ENCODE assay signal across 13 mouse cellular contexts in the genomic region with DNA sequence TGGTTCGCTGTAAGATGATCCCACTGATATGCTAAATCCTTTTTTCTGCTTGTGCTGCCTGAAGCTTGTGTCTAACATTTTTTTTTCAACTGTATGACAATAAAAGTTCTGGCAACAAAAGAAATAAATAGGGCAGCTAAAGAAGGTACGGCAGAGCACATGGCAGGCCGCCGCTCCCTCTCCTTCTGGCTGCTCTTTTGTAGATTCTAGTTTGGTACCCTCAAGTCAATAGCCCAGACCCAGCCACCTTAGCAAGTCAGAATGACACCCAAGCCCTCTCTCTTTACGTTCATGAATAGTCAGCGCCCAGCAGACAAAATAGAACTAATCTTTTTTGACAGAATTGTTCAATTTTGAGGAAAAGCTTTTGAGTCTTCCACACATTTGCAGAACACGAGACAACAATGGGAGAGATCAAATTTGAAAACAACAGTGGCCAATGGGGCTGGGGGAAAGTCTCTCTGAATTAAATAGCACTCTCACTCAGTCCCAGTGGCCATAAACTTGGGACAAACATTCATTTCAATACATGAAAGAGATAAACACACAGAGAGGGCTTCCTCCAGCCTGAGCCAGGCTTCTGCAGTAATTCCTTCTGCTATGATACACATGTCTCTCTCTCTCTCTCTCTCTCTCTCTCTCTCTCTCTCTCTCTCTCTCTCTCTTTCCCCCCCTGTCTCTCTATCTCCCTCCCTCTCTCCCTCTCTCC.
A peak's percentile ranks its signal among the peaks of the same experiment; 100 is the strongest.
DNase-seq lines count a peak whose midpoint lies in the region; ATAC-seq lines count a peak whose summit lies in the region.
"Had no signal": no experiment of that assay in that cellular context is flagged by ENCODE, and none has a peak within 500 bp of the region (broad histone marks: within the 10 kb centered on the region; RNA-seq: fewer than 3 reads in every experiment).

No protein-coding gene starts in this region.

- H3K27ac ChIP-seq in embryonic facial prominence, embryonic 13.5 days: no peak overlapping the region
- no peak overlapping the region for H3K27ac ChIP-seq in hindbrain, embryonic 13.5 days
- H3K27ac ChIP-seq: liver, embryonic 13.5 days; stomach, postnatal 0 days had no signal

- no peaks in the 10 kb centered on the region for H3K36me3 ChIP-seq in embryonic facial prominence, embryonic 13.5 days
- no peaks in the 10 kb centered on the region for H3K36me3 ChIP-seq in hindbrain, embryonic 13.5 days
- H3K36me3 ChIP-seq: liver, embryonic 13.5 days had no signal

- 24% methylated on average over 7 of the region's 7 CpGs for WGBS in embryonic facial prominence, embryonic 13.5 days
- WGBS in hindbrain, embryonic 13.5 days: 24% methylated on average over 7 of the region's 7 CpGs

- H3K27me3 ChIP-seq in embryonic facial prominence, embryonic 13.5 days: peaks cover 12% of the 10 kb centered on the region
- peaks cover 13% of the 10 kb centered on the region for H3K27me3 ChIP-seq in hindbrain, embryonic 13.5 days

- no peaks in the 10 kb centered on the region for H3K9me3 ChIP-seq in embryonic facial prominence, embryonic 13.5 days
- H3K9me3 ChIP-seq in hindbrain, embryonic 13.5 days: no peaks in the 10 kb centered on the region
- H3K9me3 ChIP-seq: liver, embryonic 13.5 days had no signal

- H3K4me2 ChIP-seq in embryonic facial prominence, embryonic 13.5 days: peak overlapping the region; percentile 58
- peak overlapping the region; percentile 49 for H3K4me2 ChIP-seq in hindbrain, embryonic 13.5 days

- ATAC-seq in embryonic facial prominence, embryonic 13.5 days (ENCODE audit: insufficient number of reproducible peaks, insufficient read depth, low FRiP score, low TSS enrichment, low read depth): no peak
- no peak for ATAC-seq in hindbrain, embryonic 13.5 days (ENCODE audit: low FRiP score)

- no peak overlapping the region for H3K4me3 ChIP-seq in embryonic facial prominence, embryonic 13.5 days
- H3K4me3 ChIP-seq in hindbrain, embryonic 13.5 days: no peak overlapping the region
- H3K4me3 ChIP-seq: liver, embryonic 13.5 days; myocyte had no signal

- H3K9ac ChIP-seq in embryonic facial prominence, embryonic 13.5 days: no peak overlapping the region
- no peak overlapping the region for H3K9ac ChIP-seq in hindbrain, embryonic 13.5 days
- H3K9ac ChIP-seq: liver, embryonic 13.5 days had no signal

- DNase-seq in retina, embryonic 14.5 days (ENCODE audit: low spot score): peak; percentile 43
- DNase-seq in retina, postnatal 1 day: no peak
- DNase-seq in thymus, postnatal 10 days (ENCODE audit: low spot score in 2 of 2): no peak
- DNase-seq in adrenal gland, postnatal 10 days: no peak
- DNase-seq in cerebellum, adult 8-10 months: no peak
- DNase-seq: adrenal gland, postnatal 14 days; kidney, adult 8-10 months; lung, postnatal 14 days had no signal

- peaks cover 5% of the 10 kb centered on the region; the same call in 1 of the 2 replicates for H3K4me1 ChIP-seq in embryonic facial prominence, embryonic 13.5 days
- H3K4me1 ChIP-seq in hindbrain, embryonic 13.5 days (replicated peaks): peaks cover 12% of the 10 kb centered on the region; the same call in 1 of the 2 replicates
